Mouse (Mus musculus) hindlimb bud, embryonic 11.5 days (tissue): ENCODE measurements around the gene B830017H08Rik.
A peak's percentile ranks its signal among the peaks of the same experiment; 100 is the strongest.

Experiments used
- DNase-seq: peaks from one replicate; pipeline ENCODE4 v3.0.0-alpha.2; 2012; ENCODE audit warnings: low read depth, low spot score; ENCODE audit errors: extremely low spot score

B830017H08Rik gene

DNA sequence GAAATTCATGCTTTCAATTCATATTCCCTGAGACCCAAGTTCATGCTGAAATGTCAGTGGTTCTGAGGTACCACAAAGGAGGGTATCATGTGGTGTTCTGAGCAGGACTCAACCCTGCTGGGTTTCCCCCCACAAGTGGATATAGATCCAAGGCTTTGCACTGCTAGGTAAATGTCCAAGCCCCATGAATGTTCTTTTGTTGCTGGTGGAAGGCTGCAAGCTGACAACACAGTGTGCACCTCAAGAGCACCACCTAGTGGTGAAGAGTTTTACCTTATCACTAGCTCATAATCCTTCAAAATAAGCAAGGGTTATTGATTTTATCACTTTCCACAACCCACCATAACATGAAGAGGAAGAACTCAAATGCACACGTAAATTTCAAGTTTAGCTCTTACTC is 16.0 kb downstream of the B830017H08Rik start:
- DNase-seq = peak; percentile 74

DNA sequence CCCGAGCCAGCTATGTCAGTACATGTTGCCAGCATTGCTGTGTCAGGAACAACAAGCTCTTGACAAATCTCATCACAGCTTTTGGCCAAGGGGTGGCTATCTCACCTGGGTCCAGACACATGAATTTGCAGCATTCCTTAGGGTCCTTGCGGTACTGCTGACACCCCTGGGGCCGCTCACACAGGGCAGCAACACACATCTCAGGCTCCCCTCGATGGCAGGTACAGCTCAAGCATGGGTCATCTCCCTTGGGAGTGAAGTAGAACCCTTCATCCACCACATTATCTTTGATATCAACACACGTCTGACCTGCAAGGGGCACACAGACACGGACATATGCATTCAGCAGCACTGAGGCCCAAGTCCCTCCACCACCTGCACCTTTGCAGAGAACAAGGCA is 16.6 kb downstream of the B830017H08Rik start:
- no peak for DNase-seq

DNA sequence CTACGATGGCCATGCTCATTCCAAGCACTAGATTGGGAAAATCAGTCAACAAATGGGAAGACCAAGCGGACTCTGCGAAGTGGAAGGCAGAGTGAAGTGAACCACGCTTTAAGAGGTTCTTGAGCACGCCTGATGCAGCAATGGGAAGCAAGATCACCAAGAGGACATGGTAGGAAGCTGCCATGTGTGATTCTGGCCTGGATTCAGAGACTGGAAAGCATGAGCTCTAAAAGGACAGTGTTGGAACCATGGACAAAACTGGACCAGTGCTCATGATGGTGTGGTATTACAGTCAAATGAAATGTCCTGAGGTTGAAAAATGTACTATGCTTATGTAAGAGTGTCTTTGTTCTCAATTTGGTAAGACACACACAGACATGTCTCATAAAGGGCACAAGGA is 18.4 kb downstream of the B830017H08Rik start:
- no peak for DNase-seq

DNA sequence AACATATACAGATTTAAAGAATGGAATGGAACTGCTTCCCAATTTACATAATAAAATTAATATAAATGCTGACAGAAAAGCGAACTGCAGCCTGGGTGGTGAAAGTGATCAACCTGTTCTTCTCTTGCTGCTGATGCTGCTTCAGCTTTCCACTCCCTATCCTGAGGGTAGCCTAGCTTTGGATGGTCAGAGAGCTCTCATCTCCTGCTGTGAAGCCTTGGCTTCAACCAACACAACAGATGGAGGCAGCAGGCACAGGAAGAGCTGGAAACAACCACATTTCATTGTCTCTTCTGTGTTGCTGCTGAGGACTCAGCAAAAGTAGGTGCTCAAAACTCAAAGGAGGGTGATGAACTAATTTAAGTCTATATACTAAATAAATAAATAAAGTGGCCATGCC is 18.9 kb downstream of the B830017H08Rik start:
- no peak for DNase-seq

DNA sequence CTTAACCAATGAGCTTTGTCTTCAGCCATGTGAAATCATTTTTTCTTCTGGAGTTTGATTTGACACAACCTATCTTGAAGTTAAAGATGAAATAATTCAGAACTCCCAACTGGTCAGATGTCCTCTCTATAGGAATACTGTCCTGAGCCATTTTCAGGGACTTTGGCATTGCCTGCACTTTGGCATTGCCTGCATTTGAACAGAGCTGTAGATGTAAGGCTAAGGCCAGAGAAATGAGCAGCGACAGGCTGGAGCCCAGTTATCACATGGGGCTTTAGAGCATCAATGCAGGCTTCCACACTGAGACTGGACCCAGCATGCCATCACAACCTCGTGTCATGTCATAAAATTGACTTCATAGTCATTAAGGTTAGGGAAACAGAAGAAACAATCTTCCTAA is 20.3 kb downstream of the B830017H08Rik start:
- no peak for DNase-seq

DNA sequence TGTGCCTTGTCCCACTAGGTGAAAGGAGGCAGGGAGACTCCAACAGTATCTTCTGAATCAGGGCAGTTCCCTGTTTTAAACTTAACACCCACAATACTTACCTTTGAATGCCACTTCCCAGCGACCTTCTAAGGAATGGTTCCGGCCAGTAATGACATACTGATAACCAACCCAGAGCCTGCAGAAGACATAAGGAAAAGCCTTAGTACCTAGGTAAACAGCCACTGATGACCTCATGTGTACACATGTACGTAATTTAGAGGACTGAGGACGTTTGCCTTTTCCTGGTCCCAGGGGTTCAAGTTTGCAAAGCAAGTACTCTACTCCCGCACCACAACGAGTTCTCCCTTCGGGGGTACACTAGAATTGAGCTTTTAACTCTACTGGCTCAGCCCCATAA is 24.2 kb downstream of the B830017H08Rik start:
- DNase-seq = no peak

DNA sequence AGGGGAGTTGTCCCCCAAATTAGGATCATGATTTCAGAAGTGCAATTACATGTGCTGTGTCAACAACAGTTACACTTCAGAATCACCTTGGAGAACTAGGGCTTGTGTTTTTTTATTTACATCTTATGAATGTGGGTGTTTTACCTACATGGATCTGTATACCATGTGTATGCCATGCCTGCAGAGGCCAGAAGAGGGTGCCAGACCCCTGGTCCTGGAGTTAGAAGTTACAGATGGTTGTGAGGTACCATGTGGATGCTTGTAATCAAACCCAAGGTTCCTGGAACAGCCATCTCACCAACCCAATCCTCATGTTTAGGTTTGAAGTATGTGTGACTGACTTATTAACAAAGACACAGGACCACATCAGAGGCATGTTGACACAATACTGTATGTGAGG is 25.7 kb downstream of the B830017H08Rik start:
- no peak for DNase-seq

DNA sequence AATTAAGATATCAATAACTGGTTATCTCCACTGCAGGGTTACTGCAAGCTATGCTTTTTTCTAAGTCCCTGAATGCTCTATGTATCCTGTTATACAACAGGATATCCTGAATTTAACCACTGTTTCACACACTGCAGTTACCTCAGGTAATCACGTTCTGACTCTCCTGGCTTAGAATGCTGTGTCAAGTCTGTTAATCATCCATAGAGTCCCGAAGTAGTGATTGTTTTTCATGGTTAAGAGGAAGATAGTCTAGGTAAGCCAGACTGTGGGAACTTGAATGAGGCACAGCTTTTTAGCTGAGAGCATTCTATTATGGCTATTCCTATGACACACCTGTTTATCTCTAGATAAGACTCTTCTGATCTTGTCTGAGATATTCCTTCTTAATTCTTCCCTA is 32.4 kb downstream of the B830017H08Rik start:
- no peak for DNase-seq

DNA sequence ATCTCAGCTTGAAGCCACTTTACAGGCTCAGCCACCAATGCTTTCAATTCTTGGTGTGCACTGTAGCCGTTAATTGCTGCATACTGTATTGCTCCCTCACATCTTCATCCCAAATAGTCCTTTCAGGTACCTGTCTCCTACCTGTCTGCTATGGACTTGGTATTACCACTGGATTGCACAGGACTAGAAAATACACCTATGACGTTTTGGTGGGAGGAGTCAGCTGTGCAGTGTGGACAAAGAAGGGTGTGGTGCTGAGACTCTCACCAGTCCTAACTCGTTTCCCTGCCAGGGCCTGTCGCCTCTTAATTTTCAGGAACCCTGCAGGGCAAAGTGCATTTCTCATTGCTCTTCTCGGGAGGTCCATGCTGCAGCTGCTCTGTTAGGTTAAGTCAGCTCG is 32.8 kb downstream of the B830017H08Rik start:
- DNase-seq = no peak

DNA sequence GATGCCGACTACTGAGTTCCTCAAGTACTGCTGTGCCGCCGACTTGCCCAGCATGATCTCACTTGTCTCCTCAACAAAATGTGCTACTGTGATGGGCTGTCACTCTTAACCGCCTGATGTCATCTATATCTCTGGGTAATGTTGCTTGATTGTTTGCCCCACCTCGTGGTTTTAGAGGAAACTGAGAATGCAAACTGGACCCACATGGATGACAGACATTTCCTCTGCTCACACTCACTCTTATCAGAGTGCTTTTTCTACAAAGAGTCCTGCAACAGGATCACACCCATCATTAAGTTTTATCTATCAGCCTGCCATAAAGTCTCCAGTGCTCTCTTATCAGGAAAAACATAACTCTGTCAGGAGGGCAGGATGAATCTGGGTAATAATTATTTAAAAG is 38.3 kb downstream of the B830017H08Rik start:
- DNase-seq = no peak

DNA sequence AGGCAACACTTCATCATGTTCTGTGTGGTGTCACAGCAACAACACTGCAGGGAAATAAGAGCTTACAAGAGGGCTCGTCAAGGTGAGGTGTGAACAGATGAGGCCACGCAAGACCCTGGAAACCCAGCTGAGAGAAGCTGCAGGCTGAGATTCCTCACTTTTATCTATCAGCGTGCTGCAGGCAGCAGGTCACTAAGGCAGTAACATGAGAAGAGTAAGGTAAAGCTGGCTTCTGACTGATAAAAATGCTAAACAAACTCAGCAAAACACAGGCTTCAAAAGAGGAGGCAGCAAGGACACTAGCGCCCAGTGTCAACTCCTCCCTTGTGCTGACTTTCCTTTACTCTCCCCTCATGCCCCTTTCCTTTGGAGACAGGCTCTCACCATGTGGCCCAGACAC is 40.1 kb downstream of the B830017H08Rik start:
- DNase-seq = no peak

DNA sequence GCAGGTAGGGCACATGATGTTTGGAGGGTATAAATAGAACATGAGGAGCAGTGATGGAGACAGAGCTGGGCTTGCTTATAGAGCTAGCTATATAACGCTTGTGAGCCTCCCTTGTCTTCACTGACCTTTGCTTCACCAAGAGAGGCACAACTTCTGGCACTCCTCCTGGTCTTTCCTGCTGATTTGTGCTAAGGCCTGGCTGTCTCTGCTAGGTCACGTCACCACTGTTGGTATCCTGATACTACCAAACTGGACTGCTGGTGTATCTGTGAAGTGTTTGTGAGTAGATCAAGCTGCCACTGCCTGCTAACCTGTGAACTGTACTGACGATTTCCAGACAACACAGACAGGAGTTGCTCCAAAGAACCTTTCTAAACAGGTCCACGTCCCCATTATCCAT is 42.3 kb downstream of the B830017H08Rik start:
- no peak for DNase-seq

DNA sequence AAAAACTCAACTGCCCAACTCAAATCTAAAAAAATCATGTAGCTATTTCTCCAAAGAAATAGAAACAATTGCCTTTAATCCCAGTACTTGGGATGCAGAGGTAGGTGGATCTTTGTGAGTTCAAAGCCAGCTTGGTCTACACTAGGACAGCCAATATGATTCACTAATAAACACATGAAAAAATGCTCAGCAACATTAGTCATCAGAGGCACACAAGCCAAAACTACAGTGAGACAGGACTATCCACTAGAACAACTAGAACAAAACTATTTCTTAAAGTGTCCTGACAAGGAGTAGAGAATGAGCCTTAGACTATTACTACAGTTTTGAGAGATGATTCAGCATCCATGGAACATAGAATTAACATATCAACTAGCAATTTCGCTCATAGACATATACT is 43.2 kb downstream of the B830017H08Rik start:
- DNase-seq = no peak

DNA sequence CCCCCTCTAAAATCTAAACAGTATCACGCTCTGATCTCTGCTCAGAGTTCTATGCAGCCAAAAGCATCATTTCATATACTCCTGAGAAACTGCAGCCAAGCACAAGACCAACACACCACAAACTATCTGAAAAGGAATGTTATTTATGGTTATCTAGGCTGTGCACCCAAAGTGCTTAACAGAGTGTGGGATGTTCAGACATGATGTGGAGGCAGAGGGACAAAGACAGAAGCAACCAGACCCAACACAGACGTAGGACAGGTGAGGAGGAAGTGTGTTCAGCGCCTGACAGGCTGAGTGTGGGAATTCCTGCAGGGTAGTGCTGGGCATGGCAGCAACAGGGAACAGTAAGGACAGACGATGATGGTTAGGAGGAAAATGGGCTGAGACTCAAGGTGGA is 46.6 kb downstream of the B830017H08Rik start:
- DNase-seq = no peak

DNA sequence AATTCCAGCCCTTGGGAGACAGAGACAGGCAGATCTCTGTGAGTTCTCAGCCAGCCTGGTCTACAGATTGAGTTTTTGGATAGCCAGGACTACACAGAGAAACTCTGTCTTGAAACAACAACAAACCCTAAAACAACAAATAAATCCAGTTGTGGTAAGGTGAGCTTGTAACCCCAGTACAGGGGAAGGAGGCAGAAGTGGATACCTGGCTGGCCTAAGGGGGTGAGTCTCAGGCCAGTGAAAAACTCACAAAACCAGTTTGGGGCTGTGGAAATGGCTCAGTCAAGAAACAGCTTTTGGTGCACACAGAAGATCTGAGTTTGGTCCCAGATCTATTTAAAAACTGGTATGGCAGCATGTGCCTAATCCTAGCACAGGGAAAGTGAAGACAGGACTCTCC is 49.3 kb downstream of the B830017H08Rik start:
- DNase-seq = no peak

DNA sequence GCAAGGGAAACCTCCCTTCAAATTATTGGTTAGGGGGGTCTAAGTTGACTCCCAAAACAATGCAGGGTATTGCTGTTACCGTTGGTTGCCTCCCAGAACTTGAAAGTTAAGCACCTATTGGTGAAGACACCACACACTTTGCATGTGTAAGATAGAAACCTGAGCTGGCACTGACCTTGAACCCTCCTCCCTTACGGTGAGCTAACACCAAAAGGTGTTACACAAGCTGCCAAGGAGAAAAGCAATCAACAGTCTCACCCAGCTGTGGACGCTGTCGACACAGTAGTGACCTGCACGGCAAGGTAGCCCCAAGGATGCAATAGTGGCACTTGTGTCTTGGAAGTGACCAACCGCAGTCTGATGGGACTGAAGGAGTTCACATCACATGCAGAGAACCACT is 51.2 kb downstream of the B830017H08Rik start:
- no peak for DNase-seq
